Mouse (Mus musculus) embryo, embryonic 11.5 days (tissue): ENCODE data around the gene Caskin1.

Experiments used
- DNase-seq: peaks from one replicate; pipeline ENCODE4 v3.0.0-alpha.2; 2012; ENCODE audit warnings: low read depth, low spot score

The Caskin1 gene

DNA sequence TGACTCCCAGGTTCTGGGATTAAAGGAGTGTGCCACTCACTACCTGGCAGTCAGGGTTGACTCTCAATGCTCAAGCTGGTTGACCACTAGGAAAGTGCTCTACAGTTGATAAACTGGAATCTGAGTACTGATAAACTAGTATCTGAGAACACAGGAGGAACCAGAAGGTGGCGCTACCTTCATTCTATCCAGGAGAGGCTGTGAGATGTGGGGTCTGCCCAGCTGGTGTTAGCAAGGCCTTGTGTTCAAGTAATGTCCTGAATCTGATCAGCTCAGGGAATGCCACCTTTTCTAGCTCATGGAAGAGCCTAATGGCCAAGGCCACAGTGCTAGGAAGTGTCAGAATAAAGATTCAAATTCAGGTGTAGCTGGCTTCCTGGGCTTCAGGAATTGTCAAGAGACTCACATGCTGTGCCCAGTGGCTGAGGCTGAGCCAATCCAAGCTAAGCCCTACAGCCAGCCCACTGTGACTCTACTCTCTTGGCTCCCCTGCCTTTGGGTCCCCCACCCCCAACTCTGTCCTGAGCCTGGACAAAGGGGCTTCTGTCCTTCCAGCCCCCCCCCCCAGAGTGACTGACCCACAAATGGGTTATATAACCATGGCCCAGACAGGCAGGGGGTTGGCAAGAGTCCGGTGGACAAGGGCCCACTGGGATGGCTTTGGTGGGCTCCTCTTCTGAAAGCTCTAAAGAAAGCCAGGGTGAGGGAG lies 6.4 kb downstream of the Caskin1 start:
- DNase-seq: no peak

DNA sequence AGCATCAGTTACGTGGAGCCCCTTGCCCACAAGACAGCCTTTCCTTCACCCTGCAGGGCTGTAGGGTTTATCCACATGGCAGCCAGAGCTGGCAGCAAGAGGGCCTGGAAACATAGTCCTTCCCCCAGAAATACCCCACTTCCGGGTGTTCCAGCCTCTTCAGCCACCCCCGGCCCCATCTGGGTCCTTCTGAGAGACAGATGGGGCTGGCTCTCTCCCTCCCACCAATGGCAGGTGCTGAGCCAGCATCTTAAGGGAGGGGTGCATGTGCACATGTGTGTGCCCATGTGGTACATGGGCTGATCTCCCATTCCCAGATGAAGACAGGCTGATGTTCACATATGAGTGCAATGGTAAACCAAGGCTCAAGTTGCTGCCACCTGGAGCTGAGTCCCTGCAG lies 7.0 kb downstream of the Caskin1 start:
- no peak for DNase-seq

DNA sequence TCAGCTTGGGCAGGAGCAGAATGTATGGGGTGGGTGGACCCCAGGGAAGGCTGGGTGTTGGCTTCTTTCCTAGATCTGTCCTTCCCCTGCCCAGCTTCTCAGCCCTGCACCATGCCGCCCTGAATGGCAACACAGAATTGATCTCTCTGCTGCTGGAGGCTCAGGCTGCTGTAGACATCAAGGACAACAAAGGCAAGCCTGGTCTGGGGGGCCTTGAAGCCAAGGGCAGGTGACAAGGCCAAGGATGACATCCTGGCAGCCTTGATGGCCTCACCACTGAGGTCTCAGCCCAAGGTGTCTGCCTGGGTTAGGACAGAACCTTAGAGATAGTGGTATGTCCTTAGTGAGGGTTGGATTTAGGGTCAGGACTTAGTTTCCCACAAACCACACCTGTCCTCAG lies 7.6 kb downstream of the Caskin1 start:
- DNase-seq: no peak

DNA sequence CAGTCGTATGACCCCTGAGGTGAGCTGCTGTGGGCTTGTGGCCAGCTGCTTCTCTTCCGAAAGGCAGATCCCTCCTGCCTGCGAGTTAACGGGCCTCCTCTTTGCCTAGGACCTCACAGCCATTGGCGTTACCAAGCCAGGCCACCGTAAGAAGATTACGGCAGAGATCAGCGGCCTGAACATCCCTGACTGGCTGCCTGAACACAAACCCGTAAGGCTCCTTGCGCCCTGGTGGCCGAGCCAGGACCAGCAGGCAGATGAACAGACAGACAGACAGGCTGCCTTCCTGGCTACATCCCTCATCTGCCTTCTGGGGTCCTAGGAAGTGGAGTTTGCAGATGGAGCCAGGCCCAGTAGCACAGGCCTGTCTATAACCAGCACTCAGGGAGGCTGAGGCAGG lies 13.8 kb downstream of the Caskin1 start:
- no peak for DNase-seq

DNA sequence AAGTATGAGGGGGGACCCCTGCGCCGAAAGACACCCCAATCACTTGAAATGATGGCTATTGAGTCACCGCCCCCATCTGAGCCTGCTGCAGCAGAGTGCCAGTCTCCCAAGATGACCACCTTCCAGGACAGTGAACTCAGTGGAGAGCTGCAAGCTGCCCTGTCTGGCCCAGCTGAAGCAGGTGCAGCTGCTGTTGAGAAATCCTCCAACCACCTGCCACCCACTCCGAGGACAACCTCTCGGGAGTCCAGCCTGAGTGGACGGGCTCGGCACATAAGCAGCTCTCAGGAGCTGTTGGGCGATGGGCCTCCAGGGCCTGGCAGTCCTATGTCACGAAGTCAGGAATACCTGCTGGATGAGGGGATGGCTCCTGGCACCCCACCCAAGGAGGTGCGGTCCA lies 15.7 kb downstream of the Caskin1 start:
- no peak for DNase-seq

DNA sequence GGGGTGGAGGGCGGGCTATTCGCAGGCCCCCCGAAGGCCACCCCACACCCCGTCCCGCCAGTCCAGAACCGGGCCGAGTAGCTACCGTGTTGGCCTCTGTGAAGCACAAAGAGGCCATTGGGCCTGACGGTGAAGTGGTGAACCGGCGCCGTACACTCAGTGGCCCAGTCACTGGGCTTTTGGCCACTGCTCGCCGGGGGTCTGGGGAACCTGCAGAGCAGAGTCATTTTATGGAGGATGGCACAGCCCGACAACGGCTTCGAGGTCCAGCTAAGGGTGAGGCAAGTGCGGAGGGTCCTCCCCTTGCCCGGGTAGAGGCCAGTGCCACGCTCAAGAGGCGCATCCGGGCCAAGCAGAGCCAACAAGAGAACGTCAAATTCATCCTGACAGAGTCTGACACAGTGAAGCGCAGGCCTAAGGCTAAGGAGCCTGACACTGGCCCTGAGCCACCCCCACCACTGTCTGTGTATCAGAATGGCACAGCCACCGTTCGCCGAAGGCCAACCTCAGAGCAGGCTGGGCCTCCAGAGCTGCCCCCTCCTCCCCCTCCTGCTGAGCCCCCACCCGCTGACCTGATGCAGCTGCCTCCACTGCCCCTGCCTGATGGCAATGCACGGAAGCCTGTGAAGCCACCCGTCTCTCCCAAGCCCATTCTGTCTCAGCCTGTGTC lies 17.0 kb downstream of the Caskin1 start:
- no peak for DNase-seq

DNA sequence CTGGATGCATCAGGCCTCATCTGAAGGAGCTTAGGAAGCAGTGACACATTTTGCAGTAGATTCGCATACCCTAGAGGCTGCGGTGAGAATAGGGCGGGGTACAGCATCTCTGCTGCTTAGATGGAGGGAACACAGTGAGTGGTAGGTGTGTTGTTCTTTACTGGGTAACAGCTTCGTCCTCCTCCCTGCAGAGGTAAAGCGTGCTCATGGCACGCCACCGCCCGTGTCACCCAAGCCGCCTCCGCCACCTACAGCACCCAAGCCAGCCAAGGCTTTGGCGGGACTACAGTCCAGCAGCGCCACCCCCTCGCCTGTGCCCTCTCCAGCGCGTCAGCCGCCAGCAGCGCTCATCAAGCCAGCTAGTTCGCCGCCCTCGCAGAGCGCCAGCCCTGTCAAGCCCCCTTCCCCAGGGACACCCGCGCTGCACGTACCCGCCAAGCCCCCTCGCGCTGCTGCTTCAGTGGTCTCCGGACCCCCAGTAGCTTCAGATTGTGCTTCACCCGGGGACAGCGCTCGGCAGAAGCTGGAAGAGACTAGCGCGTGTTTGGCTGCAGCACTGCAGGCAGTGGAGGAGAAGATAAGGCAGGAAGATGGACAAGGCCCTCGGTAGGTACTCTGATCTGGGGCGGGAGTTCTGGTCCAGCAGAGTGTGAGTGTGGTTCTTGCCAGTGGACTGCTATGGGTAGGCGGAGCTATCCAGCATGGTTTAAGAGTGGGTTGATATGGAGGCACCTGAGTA lies 18.1 kb downstream of the Caskin1 start:
- DNase-seq: no peak

DNA sequence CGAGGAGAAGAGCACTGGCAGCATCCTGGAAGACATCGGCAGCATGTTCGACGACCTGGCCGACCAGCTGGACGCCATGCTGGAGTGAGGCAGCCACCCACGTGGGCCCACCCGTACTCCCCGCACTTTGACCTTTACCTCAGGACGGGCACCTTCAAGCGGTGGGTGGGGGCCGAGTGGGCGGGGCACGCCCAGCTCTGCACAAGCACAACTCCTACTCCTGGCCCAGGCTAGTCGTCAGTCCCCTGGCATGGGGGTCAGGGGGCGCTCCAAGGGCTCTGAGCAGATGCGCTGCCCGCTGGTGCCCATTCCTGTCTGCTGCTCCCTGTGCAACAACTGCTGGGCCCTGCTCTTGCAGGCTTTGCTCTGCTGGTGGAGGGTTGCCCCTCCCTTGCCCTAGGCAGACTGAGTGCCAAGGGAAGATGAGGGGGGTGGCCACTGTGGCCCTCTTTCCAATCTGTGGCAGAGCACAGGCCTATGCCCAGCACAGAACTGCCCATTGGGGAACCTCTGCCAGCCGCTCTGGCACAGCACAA lies 18.8 kb downstream of the Caskin1 start:
- no peak for DNase-seq

DNA sequence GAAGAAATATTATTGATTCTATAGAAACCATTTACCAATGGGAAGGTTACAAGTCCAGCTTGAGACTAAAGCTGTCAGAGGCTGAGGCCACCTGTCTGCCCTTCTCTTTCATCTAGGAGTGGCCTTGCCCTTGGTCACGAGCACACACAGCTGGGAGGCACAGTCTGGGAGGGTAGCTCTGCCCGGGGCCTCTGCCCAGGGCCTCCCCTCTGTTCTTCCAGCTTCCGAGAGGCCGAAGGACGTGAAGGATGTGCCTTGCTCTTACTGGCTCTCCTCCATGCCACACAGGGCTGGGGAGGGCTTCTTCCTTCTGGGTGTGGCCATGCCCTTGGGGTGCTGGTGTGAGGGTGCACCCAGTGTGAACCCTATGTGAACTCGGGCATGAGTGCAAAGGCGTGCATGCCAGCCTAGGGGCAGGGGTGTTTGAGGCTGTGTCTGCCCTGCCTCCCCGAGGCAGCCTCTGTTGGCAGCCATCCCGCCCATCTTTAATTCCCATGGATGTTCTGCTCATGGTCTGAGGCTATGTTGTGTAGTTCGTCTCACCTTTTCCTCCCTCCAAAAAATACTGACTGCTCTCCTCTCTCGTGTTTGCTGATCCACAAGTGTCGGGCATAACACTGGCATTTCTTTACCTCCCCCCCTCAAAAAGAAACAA lies 19.5 kb downstream of the Caskin1 start:
- no peak for DNase-seq

DNA sequence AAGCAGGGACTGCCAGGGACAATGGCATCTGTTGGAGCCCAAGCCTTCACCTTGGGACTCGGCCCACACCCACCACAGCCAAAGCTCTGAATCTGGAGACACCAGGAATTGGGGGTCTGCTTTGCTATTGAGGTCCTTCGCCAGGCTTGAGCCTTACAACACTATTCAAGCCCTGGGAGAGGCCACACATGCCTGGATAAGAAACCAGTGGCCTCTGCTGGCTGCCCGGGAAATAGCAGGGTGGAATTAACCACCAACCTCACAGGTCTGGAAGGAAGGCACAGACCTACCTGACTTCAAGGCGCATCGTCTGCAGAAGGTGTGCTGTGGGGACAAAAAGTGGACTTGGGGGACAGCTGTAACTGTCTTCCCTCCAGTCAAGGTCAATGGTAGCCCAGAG lies 25.2 kb downstream of the Caskin1 start:
- DNase-seq: no peak

DNA sequence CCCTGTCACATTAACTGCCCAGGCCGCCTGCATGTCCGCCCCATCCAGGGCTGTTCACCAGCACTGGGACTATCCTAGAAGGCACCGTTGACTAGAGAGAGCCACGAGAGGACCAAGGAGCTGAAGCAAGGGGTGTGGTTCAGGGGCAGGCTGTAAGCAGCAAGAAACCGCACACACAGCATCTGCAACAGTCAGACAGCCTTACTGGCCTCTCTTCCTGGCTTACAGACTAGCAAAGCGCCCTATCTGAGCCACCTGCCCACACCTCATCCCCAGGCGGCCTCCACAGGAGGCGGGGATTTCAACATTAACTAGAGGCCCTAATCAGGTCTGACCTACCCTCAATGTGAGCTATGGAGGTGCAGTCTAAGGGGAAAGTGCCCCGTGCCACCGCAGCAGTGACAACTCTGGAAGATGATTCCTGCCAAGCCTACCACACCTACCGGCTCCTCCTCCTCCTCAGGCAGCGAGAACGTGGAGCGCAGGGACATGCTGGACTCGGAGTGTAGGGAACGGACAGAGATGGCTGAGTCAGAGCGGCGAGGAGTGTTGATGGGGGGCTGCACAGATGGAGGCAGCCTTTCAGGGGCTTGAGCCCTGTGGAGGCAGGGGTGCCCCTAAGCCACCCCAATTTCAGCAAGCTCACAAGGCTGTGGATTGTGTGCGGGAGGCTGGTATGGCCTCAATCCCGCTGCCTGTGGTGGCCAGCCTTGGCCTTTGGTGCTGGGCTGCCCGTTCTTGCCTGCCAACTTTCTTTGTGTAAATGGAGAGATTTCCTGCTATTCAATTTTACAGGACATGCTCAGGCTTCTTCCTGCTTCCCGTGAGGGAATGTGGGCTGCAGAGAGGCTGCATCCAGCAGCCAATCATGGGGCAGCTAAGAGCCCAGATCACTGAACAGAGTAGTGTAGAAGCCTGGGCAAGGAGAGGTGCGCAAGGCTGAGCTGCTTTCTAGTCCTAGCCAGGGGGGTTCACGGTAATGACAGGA lies 26.2 kb downstream of the Caskin1 start:
- DNase-seq: no peak

DNA sequence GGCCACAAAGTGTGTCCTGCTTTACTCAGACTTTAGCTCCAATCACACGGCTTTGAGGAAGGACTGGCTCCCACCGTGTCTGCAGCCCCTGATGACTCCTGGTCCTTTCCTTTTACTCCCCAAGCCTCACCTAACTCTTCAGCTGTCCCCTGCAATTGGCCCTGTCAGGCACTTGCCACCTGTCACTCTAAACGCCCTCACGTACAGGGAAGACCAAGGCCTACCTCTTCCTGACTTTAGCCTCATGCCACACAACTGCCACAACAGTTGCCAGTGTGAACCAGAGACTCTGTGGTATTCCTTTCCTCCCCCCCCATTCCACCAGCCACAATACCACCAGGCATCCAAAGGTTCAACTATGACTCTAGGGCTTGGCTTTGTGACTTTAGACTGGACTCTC lies 32.0 kb downstream of the Caskin1 start:
- DNase-seq: no peak

DNA sequence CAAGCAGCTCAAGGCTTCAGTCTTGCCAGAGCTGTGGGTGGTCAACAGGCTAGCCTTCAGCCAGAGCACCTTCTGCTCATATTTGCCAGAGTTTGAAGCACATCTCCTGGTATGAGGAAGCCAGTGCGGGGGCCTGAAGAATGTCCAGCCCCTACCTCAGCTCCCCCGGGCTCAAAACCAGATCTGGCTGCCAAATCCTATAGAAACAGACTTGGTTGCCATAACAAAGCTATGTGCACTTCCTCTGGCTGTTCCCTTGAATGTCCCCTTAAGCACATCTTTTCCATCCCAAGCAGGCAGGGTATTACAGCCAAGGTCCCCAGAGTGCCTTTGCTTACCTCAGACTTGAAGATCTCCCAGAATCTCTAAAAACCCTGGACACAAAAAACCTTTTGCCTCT lies 36.3 kb downstream of the Caskin1 start:
- DNase-seq: no peak

DNA sequence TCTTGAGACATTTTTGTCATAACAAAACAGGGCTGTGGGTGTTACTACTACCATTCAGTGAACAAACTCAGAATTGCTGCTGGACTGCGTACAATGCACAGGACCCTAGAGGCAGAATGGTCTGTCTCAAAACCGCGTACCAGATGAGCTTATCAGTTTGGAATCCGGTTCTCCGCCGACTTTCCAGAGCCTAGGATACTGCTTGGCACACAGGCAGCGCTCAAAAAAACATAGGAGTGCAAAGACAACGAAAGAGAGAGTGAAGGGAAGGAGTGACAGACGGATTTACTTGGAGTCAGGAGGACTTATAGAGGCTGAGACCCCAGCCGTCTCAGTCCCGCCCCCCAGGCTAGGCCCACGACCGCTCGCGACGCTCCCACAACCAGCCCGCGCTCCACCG lies 38.9 kb downstream of the Caskin1 start:
- no peak for DNase-seq

DNA sequence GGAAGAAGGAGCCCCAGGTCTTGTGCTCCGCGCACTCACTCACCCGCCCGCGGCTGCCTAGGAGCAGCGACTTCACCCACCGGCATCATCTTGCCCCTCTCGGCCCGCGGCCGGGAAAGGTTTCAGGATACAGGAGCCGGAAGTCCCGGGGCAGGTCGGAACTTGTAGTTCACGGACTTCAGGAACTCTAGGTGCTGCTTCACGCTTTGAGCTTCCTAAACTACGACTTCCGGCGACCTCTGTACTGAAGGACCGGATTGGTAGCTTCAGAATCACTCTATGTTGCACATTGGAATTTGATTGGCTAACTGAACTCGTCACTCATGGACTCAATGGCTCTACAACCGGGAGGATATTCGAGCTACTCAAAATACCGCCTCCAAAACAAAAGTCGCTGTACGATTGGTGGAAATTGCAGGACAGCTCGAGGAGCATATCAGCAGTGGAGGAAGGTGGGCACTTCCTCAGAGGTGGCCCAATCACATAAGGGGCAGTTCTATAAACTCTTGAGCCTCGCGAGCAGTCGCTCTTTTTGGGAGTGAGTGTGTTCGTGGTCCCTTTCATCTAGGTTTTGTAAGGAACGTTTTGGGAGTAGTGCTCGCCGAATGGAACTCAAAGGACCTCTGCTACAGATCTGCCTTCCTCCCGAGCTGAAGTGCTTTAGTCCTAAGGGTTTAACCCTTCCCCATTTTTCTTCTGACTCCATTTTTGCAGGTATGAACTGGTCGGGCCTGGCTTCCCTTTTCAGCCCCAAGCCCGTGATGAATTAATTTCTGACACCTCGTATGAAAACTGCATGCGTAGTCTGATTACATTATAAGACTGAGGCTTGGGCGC lies 39.5 kb downstream of the Caskin1 start, which contains the start of gene Traf7:
Traf7 (minus strand) TSS at position 216 of the 837 bp plus-strand sequence.
- peak; percentile 98 for DNase-seq

DNA sequence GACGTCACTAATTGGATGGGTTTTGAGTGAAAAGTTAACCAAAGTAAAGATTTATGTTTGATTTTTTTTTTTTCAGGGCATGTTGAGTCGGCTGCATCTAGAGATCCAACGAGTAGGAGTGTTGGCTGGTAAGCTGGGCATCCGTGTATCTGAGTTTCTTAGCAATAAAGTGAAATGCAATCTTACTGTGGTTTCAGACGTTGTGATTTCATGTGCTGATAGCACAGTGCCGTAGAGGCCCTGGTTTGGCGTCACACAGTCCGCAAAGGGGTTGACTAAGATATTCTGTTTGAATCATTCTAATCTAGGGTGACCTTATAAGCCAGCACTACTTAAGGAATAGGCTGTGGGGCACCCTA lies 40.1 kb downstream of the Caskin1 start:
- no peak for DNase-seq

DNA sequence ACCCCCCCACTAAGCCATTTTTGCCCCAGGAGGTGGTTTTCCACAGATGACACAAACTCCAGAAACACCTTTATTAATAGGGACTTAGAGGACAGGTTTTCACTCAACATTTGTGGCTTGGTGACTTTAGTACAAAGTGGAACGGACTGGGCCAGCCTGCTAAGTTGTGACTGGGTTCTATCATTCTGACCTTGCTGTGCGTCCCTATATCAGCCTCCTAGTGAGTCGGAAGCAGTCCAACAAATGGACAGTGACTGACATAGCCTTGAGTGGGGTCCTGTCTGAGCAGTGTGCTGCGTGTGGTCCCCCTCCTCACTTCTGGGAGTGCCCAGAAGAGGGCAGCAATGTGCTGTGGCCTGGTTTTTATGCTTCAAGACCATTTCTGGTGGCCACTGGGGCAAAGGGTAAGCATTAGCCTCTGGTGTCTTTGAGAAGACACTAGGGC lies 40.6 kb downstream of the Caskin1 start:
- DNase-seq: peak; percentile 73

DNA sequence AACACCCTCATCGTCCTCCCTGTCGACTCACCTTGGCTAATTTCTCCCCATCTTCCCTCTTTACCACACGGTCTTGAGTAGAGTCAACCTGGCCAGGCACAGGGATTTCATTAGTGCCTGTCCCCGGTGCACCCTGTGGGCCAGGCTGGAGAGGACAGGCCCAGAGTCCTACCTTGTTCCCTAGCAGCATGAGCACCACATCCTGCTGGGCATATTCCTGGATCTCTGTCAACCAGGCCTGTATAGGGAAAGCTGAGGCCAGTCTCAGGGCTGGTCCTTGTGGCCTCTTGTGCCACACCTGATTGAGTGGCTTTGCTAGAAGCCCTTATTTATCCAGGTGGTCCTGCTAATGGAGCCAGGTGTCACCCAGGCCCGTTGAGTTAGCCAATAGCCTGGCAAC lies 41.5 kb downstream of the Caskin1 start:
- no peak for DNase-seq

DNA sequence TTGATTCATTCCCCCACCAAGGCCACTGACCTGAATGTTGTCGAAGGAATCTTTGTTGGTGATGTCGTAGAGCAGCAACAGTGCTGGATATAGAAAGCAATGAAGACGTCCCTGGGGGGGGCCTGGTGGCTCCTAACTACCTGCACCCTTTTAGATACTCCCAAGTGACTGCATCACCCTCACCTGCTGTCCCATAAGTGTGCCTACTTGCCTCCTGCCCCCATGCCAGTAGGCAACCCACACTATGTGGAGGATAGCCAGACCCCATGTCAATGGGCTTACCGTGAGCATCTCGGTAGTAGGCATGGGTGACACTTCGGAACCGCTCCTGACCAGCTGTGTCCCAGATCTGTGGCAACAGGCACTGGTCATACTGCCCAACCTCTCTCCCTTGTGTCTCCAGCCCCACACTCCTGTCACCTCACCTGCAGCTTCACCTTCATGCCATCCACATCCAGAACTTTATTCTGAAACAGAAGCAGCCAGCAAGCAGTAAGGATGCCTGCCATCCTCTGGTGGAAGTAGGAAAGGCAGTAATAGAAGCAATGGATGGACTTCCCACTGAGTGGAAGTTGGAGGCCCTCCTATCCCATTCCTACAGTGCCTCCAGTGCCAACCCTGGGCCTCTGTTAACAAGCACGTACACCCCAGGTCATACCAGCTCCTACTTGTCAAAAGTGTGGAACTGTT lies 42.1 kb downstream of the Caskin1 start:
- no peak for DNase-seq
